Mouse (Mus musculus) kidney, adult 18-20 months (tissue): ENCODE results near the gene Arl5b.

Experiments used
- DNase-seq: peaks from one replicate; pipeline ENCODE4 v3.0.0; 2021

Arl5b gene

DNA sequence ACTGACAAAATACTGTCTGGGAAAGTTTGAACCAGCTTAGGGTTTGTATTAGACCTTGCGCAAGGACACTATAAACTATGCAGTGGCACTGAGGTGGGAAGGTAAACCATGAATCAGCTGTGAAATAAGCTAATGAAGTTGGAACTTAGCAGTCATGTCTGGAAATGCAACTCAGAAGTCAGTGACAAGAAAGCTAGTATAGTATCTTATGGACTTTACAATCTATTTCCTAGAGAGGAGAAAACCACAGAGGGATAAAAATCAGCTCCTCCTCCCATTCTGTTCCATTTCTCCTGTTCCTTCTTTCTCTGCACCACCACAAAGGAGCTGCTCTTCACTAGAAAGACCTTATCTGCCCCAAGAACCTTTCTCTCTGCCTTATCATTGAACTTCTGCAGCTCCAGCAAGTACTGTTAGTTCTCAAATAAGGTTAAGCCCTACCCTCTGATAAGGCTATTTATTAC is 72.1 kb downstream of the Arl5b start:
- DNase-seq = no peak
